Mouse (Mus musculus): ENCODE results near the gene Cabp4. TPM values are rescaled to one million over a fixed set of nuclear protein-coding genes. Genes with fewer than 3 reads are reported as not detected.
A peak's percentile ranks its signal among the peaks of the same experiment; 100 is the strongest.
"Not testable (repeated sequence)": the region's sequence is repeated elsewhere in the genome, so short reads cannot be mapped to it uniquely, and the experiment has no call there.

Cabp4 gene
- total RNA-seq, 2 experiments from 2014 or later = not detected

DNA sequence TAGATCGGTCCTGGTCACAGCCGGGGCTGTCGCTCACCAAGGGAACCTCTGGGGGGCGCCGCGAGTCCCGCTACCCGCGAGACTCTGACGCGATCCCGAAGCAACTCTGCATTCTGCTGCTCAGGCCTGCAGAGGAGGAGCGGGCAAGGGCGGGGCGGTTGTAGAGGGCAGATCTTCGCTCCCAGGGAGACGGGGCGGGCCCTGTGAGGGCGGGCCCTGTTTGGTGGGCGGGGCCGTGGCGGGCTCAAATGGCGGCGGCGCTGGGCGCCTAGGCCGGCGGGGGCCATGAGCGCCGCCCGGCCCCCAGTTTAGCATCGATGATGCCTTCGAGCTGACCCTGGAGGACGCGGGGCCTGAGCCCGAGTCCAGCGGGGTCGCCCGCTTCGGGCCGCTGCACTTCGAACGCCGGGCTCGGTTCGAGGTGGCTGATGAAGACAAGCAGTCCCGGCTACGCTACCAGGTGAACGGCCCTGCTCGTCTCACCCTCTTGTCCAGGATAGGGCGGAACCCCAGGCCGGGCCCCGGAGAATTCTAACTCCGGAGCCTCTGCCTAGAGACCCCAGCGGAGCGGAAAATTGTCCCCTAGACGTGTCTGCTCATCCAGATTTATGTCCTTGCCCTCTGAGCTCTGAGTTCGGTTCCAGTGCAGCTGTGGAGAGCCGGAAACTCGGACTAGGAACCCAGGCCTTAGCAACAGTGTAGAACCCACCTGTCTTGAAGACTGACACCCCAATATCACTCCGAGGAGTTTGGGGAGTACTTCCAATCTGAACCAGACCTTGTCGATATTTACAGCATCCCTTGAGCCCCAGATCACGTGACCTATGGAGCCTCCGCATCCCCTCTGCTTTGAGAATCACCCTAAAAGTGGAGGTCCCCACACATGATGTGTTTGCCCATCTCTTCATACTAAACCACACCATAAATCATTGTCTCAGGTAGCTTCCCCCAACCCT lies 17.8 kb downstream of the Cabp4 start, which contains the start of gene Aip:
Gene Aip (minus strand): TSS at position 118 of the 956 bp plus-strand sequence.
- Histone ChIP-seq H3K27ac (peak within 1 kb of the TSS; percentile 93), H3K4me3 (peak within 1 kb of the TSS; percentile 96)
- peak; percentile 99 for DNase-seq
- intact Hi-C loops (cut with DNase I) = loop anchor here (5.0 kb wide), 2 partner anchors 36 to 66 kb away; partner anchors contain the start of genes Ppp1ca, Rps6kb2 and Tbc1d10c
- TF ChIP-seq CTCF (IDR thresholded peaks at IDR 0.05) = peak; percentile 66

DNA sequence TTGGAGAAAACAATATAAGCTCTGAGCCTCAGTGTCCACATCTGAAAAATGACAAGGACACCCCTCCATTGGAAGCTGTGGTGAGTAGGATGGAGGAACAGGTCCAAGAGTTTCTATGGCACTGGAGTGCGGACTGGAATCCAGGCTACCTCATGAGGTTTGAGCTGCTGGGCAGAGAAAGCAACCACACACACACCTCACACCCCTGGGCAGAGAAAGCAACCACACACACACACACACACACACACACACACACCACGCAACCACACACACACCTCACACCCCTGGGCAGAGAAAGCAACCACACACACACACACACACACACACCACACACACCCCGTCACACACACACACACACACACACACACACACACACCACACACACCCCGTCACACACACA lies 18.6 kb downstream of the Cabp4 start:
- peak overlapping the region; percentile 93 for H3K27ac ChIP-seq
- peak overlapping the region; percentile 96 for H3K4me3 ChIP-seq
- not testable (repeated sequence) for DNase-seq
- intact Hi-C loops (cut with DNase I) = loop anchor here (5.0 kb wide), 2 partner anchors 37 to 67 kb away; partner anchors contain the start of genes Ppp1ca, Rps6kb2 and Tbc1d10c

DNA sequence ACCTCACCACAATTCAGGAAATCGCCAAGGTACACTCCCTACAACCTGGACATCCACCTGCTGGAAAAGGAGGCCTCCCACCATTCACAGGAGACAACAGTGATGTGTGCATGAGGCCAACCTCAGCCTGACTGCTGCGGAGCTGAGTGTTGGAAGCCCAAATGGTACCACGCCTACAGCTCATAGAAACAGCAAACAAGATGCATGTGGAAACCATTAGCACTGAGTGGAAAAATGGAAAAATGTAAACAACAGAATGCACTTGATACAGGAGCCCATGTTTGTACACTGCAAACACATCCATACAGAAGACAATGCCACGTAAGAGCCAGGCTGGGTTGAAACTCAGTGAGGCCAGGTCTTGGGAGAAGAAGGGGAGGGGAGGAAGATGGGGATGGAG lies 19.4 kb downstream of the Cabp4 start:
- no peak overlapping the region for H3K27ac ChIP-seq
- no peak overlapping the region for H3K4me3 ChIP-seq
- TF ChIP-seq CTCF (IDR thresholded peaks at IDR 0.05) = no peak
- no peak for DNase-seq
- intact Hi-C loops (cut with DNase I) = no loop called here

DNA sequence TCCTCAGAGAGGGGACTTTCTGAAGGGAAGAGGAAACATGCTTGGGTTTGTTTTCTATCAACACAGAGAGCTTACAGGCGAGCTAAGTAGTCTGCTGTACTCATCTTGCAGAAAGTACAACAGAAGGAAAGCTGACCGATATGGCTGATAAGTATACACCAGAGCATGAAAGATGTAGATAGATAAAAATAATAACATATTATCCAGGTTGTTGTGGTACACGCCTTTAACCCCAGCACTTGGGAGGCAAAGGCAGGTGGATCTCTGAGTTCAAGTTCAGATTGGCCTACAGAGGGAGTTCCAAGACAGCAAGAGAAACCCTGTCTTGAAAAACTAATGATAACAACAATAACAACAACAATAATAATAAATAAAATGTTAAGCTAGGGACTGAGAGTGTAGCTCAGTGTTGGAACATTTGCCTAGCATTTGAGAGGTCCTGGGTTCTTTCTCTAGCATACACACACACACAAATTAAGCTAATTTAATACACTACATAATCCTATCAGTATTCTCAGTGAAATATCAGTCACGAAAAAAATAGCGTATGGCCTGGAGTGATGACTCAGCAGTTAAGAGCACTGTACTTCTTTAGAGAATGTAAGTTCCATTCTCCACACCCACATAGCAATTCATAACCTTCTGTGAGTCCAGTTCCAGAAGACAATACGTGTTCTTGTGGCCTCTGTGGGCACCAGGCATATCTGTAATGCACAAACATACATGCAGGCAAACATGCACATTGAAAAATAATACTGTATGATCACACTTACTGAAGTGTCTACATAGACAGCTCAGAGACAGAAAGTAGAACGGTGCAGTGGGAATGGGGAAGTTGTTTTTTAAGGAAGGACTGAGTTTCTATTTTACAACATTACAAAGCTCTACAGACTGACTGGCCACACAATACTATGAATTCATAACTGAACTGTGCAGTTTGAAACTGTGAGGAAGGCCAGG lies 21.1 kb downstream of the Cabp4 start:
- H3K27ac ChIP-seq = peak overlapping the region; percentile 94; the same call in 1 of the 2 replicates
- TF ChIP-seq CTCF (IDR thresholded peaks at IDR 0.05) = no peak
- intact Hi-C loops (cut with DNase I) = no loop called here
- DNase-seq = no peak
- H3K4me3 ChIP-seq = no peak overlapping the region

DNA sequence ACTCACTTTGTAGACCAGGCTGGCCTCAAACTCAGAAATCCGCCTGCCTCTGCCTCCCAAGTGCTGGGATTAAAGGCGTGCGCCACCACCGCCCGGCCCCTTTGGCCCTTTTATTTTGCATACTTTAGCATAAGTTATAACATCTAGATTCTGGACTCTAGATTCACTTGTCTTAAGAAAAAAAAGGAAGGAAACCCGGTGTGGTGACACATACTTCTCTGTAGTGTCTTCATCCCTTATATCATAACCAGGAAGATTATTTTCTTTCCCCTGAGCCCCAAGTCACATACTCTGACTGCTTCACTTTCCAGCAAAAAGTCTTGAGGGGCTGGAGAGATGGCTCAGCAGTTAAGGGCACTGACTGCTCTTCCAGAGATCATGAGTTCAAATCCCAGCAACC lies 21.9 kb downstream of the Cabp4 start:
- Histone ChIP-seq H3K4me3 (peak overlapping the region; percentile 84), H3K27ac (peak overlapping the region; percentile 94)
- not testable (repeated sequence) for DNase-seq
- intact Hi-C loops (cut with DNase I) = loop anchor here (2.0 kb wide), 1 partner anchor 23 kb away; the partner anchor contains the start of gene Pitpnm1

- Histone ChIP-seq H3K4me3 (peak overlapping the region; percentile 84), H3K27ac (peak overlapping the region; percentile 94)
- intact Hi-C loops (cut with DNase I) = loop anchor here (2.0 kb wide), 1 partner anchor 22 kb away; the partner anchor contains the start of gene Pitpnm1
- DNase-seq = peak; percentile 98
- no peak for TF ChIP-seq CTCF (IDR thresholded peaks at IDR 0.05)
Measured at GRCm38 (mm10) chr19:4121097-4121805, 22.6 kb downstream of the Cabp4 start.

- TF ChIP-seq CTCF (IDR thresholded peaks at IDR 0.05) = no peak
- peak overlapping the region; percentile 94; the same call in 1 of the 2 replicates for H3K27ac ChIP-seq
- peak overlapping the region; percentile 84 for H3K4me3 ChIP-seq
- intact Hi-C loops (cut with DNase I) = loop anchor here (2.0 kb wide), 1 partner anchor 22 kb away; the partner anchor contains the start of gene Pitpnm1
- DNase-seq = no peak
Measured at GRCm38 (mm10) chr19:4120496-4120895, 23.3 kb downstream of the Cabp4 start.

DNA sequence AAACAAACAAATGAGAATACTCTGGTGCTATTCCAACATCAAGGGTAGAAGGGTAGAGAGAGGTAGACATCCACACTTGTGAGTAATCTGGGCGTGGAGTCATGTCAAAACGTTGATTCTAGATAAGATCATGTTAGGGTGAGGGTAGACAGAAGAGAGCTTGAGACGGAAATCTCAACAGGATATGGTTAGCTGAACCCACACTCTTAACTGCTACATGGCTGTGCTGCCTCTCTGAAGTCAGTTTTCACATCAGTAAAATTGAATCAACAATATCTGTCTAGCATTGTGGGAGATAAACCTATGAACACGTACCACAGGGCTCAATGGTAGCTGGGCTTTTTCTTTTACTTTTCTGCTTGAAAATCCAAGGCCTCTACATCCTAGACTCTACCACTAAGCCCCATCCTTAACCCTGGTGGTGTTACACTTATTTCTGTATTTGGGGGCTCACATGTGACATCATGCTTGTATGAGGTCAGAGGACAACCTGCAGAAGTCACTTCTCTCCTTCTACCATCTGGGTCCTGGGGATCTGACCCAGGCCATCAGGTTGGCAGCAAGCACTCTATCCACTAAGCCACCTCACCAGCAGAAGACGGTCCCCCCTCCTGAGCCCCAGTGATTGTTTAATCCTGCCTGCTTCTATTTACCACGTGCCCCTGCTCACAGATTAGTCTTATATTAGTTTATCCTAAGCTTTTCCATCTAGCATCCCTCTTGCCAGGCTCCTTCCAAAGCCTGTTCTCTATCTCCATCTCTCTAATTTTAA lies 23.9 kb downstream of the Cabp4 start:
- no peak for TF ChIP-seq CTCF (IDR thresholded peaks at IDR 0.05)
- Histone ChIP-seq H3K27ac (no peak overlapping the region), H3K4me3 (peak overlapping the region; percentile 84; the same call in 1 of the 2 replicates)
- DNase-seq = no peak
- intact Hi-C loops (cut with DNase I) = loop anchor here (2.0 kb wide), 1 partner anchor 21 kb away; the partner anchor contains the start of gene Pitpnm1

- intact Hi-C loops (cut with DNase I) = no loop called here
Measured at GRCm38 (mm10) chr19:4118350-4118749, 25.5 kb downstream of the Cabp4 start.

GRCm38 (mm10) chr19:4117006-4117405 lies 26.8 kb downstream of the Cabp4 start:
- DNase-seq = no peak
- Histone ChIP-seq H3K27ac (no peak overlapping the region), H3K4me3 (no peak overlapping the region)
- no peak for TF ChIP-seq CTCF (IDR thresholded peaks at IDR 0.05)
- intact Hi-C loops (cut with DNase I) = no loop called here

More at GRCm38 (mm10) chr19:4118350-4118749, 25.5 kb downstream of the Cabp4 start:
- Histone ChIP-seq H3K27ac (no peak overlapping the region), H3K4me3 (no peak overlapping the region)
- TF ChIP-seq CTCF (IDR thresholded peaks at IDR 0.05) = no peak
- no peak for DNase-seq

DNA sequence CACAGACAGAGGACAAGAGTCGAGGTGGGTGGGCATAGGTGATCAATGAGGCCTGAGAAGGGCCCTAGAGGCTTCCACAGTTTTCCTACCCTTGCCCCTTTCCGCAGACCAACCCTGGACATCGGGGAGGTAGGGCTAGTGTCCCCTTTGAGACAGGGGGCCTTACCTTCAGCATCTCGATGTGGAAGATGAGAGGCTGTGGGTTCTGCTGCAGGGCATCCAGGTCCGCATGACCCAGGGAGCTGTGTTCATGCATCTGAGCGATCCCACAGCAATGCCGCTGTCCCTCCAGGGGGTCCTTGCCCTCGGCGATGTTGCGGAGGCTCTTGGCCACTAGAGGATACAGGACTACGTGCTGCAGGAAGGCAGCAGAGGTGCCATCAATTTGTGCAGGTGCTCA lies 28.0 kb downstream of the Cabp4 start:
- no peak for DNase-seq
- H3K27ac ChIP-seq = no peak overlapping the region
- no peak for TF ChIP-seq CTCF (IDR thresholded peaks at IDR 0.05)
- no peak overlapping the region for H3K4me3 ChIP-seq
- intact Hi-C loops (cut with DNase I) = no loop called here

Data from gastrocnemius, adult 2 months (tissue).